Mouse (Mus musculus) embryonic fibroblast, embryonic 13.5 days (primary cell): Measurements from ENCODE around the gene Aldh1a3.

ENCODE experiments used
- CTCF ChIP-seq: IDR thresholded peaks from 2 replicates; pipeline ENCODE4 v1.5.1; 2011; ENCODE audit warnings: mild to moderate bottlenecking, control low read depth, low read length, moderate library complexity, borderline replicate concordance; ENCODE audit not compliant: insufficient read depth
- POLR2A ChIP-seq: IDR thresholded peaks from 2 replicates; pipeline ENCODE4 v1.6.1; 2011; ENCODE audit warnings: low read depth, mild to moderate bottlenecking, control low read depth, low read length, moderate library complexity

DNA sequence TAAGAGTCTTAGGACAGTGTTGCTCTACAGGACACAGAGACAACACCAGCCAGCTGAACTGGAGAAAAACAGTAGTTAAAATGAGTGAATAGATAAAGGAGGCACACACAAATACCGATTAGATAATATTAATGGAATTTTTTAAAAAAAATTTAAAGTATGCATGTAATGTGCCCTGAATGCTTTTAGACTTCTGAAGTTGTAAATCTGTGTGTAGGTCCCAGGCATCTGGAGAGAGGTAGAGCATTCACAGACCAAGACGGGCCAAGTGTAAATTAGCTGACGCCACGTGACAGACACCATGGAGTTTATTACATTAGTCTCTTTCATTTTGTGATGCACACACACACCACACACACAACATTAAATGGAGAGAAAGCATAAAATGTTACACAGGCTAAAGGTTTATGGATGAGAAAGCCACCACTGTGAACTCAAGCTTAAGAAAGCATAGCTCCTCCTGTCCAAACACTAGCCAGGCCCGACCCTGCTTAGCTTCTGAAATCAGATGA lies 57.3 kb downstream of the Aldh1a3 start:
- TF ChIP-seq CTCF = no peak
- no peak for TF ChIP-seq POLR2A
